Mouse (Mus musculus): ENCODE measurements around the gene Wnt5a. TPM values are rescaled to one million over a fixed set of nuclear protein-coding genes. Genes with fewer than 3 reads are reported as not detected.

Gene Wnt5a
- 1.1 and 1.3 TPM in 2 replicates for polyA plus RNA-seq (2012; rRNA removed)

DNA sequence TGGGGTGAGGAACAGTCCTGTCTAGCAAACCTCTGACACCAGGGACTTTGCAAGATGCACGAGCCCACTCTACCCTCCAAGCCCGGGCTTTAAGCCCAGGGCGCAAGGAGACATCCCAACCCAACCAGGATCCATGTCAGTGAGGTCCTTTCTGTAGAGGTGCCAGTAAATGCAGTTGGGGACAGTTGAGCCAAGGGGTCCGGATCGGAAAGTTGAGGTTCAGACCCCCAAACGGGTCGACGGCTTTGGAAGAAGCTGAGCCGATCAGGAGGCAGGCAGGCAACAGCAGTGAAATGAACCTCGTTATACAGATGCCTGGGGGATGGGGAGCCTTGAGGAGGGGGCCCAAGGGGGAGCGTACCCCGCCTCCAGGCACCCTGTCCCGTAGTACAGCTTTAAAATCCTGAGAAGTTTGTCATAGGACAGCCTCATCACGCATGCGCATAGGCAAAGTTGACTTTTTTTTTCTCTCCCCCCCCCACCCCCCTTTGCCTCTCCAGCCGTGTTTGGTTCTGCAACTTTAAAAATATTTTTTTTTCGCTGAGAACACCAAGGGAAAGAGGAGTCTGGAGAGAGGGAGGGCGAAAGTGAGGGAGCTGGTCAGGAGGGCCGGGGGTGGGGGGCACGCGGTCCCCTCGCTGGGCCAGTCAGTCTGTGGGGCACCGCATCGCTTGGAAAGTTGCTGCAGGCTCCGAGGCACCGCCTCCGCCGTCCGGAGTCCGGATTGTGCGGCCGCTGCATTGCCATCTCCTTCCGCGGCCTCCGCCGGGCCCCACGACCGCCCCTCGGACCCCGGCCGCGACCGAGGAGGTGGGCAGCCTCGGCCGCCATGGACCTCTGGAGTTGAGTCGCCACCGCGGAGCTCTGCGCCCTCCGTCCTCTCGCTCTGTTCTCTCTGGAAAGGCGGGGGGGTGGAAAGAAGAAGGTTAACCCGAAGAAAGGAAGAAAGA lies at the start of gene Wnt5a:
Gene Wnt5a, plus strand, starts transcription at position 650 of the 950 bp plus-strand sequence.
- Histone ChIP-seq H3K27ac (ENCODE audit: control insufficient read depth, insufficient read depth, low read depth, low read length) (peak within 1 kb of the TSS; percentile 61), H3K27me3 (ENCODE audit: control insufficient read depth, insufficient read depth, low read length) (peaks cover 3% of the 10 kb centered on the region; the same call in 1 of the 2 replicates), H3K4me3 (ENCODE audit: control insufficient read depth, low read depth, low read length) (peak within 1 kb of the TSS; percentile 63), H3K4me1 (ENCODE audit: control insufficient read depth, insufficient read depth, low read length) (peaks cover 3% of the 10 kb centered on the region; the same call in 1 of the 2 replicates), H3K36me3 (ENCODE audit: control insufficient read depth, insufficient read depth, low read length) (no peaks in the 10 kb centered on the region)
- TF ChIP-seq CTCF (IDR thresholded peaks at IDR 0.05; ENCODE audit: control insufficient read depth, insufficient read depth, insufficient replicate concordance, low read depth, low read length) (no peak), POLR2A (IDR thresholded peaks at IDR 0.05; ENCODE audit: control insufficient read depth, low read depth, low read length) (no peak)

GRCm38 (mm10) chr14:28456372-28457076 lies 48.0 kb upstream of the Wnt5a start:
- Histone ChIP-seq H3K27me3 (ENCODE audit: control insufficient read depth, insufficient read depth, low read length) (no peaks in the 10 kb centered on the region), H3K4me3 (ENCODE audit: control insufficient read depth, low read depth, low read length) (no peak overlapping the region), H3K4me1 (ENCODE audit: control insufficient read depth, insufficient read depth, low read length) (peaks cover 2% of the 10 kb centered on the region; the same call in 1 of the 2 replicates), H3K36me3 (ENCODE audit: control insufficient read depth, insufficient read depth, low read length) (no peaks in the 10 kb centered on the region), H3K27ac (ENCODE audit: control insufficient read depth, insufficient read depth, low read depth, low read length) (no peak overlapping the region; the same call in 1 of the 2 replicates)
- TF ChIP-seq POLR2A (IDR thresholded peaks at IDR 0.05; ENCODE audit: control insufficient read depth, low read depth, low read length), result no peak
- TF ChIP-seq CTCF (IDR thresholded peaks at IDR 0.05; ENCODE audit: control insufficient read depth, insufficient read depth, insufficient replicate concordance, low read depth, low read length), result no peak

GRCm38 (mm10) chr14:28457428-28457827 lies 47.1 kb upstream of the Wnt5a start:
- Histone ChIP-seq H3K36me3 (ENCODE audit: control insufficient read depth, insufficient read depth, low read length) (no peaks in the 10 kb centered on the region), H3K4me3 (ENCODE audit: control insufficient read depth, low read depth, low read length) (no peak overlapping the region), H3K27ac (ENCODE audit: control insufficient read depth, insufficient read depth, low read depth, low read length) (no peak overlapping the region; the same call in 1 of the 2 replicates), H3K27me3 (ENCODE audit: control insufficient read depth, insufficient read depth, low read length) (no peaks in the 10 kb centered on the region), H3K4me1 (ENCODE audit: control insufficient read depth, insufficient read depth, low read length) (peaks cover 2% of the 10 kb centered on the region; the same call in 1 of the 2 replicates)
- TF ChIP-seq POLR2A (IDR thresholded peaks at IDR 0.05; ENCODE audit: control insufficient read depth, low read depth, low read length) (no peak), CTCF (IDR thresholded peaks at IDR 0.05; ENCODE audit: control insufficient read depth, insufficient read depth, insufficient replicate concordance, low read depth, low read length) (no peak)

DNA sequence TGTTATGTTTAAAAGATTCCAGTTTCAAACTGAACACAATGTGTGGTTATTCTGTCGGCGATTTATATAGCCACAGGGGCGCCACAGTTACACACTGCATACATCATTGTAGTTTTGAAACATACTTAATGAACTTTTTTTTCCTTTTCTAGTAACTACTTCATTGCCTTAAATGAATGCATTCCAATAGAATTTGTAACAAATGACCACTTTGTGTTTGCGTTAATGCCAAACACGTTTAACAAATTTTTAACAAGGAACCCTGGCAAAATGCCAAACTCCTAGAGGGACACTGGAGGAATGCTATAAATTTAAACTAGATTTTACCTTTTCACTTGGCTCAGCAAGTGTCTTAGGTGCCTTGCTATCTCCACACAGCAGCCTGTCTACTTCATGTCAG lies 36.6 kb upstream of the Wnt5a start:
- Histone ChIP-seq H3K27ac (ENCODE audit: control insufficient read depth, insufficient read depth, low read depth, low read length) (no peak overlapping the region), H3K4me1 (ENCODE audit: control insufficient read depth, insufficient read depth, low read length) (no peaks in the 10 kb centered on the region), H3K4me3 (ENCODE audit: control insufficient read depth, low read depth, low read length) (no peak overlapping the region), H3K27me3 (ENCODE audit: control insufficient read depth, insufficient read depth, low read length) (no peaks in the 10 kb centered on the region), H3K36me3 (ENCODE audit: control insufficient read depth, insufficient read depth, low read length) (no peaks in the 10 kb centered on the region)
- TF ChIP-seq CTCF (IDR thresholded peaks at IDR 0.05; ENCODE audit: control insufficient read depth, insufficient read depth, insufficient replicate concordance, low read depth, low read length) (no peak), POLR2A (IDR thresholded peaks at IDR 0.05; ENCODE audit: control insufficient read depth, low read depth, low read length) (no peak)

- Histone ChIP-seq H3K4me3 (ENCODE audit: control insufficient read depth, low read depth, low read length) (no peak overlapping the region), H3K27ac (ENCODE audit: control insufficient read depth, insufficient read depth, low read depth, low read length) (no peak overlapping the region), H3K36me3 (ENCODE audit: control insufficient read depth, insufficient read depth, low read length) (no peaks in the 10 kb centered on the region), H3K4me1 (ENCODE audit: control insufficient read depth, insufficient read depth, low read length) (no peaks in the 10 kb centered on the region), H3K27me3 (ENCODE audit: control insufficient read depth, insufficient read depth, low read length) (no peaks in the 10 kb centered on the region)
- no peak for TF ChIP-seq POLR2A (IDR thresholded peaks at IDR 0.05; ENCODE audit: control insufficient read depth, low read depth, low read length)
- no peak for TF ChIP-seq CTCF (IDR thresholded peaks at IDR 0.05; ENCODE audit: control insufficient read depth, insufficient read depth, insufficient replicate concordance, low read depth, low read length)
Observed at GRCm38 (mm10) chr14:28469696-28470095, 34.9 kb upstream of the Wnt5a start.

DNA sequence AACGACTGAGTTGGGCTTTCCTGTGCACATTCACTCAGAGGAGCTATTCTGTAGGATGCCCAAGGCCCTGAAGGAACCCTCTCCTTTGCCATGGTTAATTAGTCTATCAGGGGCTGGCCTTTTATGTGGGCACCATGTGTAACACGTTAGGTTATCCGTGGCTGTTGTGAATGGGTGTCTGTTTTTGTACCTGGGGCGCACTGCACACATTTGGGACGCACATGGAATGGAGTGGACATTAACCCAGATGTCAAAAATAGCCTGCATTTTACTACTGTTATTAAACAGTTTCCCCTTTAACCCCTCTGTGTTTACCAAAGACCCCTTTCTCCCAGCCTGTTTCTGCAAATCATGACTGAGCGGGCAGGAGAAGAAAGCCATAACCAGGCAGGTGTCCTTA lies 34.3 kb upstream of the Wnt5a start:
- Histone ChIP-seq H3K27ac (ENCODE audit: control insufficient read depth, insufficient read depth, low read depth, low read length) (no peak overlapping the region), H3K27me3 (ENCODE audit: control insufficient read depth, insufficient read depth, low read length) (no peaks in the 10 kb centered on the region), H3K4me1 (ENCODE audit: control insufficient read depth, insufficient read depth, low read length) (no peaks in the 10 kb centered on the region), H3K36me3 (ENCODE audit: control insufficient read depth, insufficient read depth, low read length) (no peaks in the 10 kb centered on the region), H3K4me3 (ENCODE audit: control insufficient read depth, low read depth, low read length) (no peak overlapping the region)
- TF ChIP-seq CTCF (IDR thresholded peaks at IDR 0.05; ENCODE audit: control insufficient read depth, insufficient read depth, insufficient replicate concordance, low read depth, low read length) (no peak), POLR2A (IDR thresholded peaks at IDR 0.05; ENCODE audit: control insufficient read depth, low read depth, low read length) (no peak)

GRCm38 (mm10) chr14:28475012-28475411 lies 29.5 kb upstream of the Wnt5a start:
- H3K4me1 ChIP-seq (ENCODE audit: control insufficient read depth, insufficient read depth, low read length), result no peaks in the 10 kb centered on the region
- H3K27ac ChIP-seq (ENCODE audit: control insufficient read depth, insufficient read depth, low read depth, low read length), result no peak overlapping the region
- no peaks in the 10 kb centered on the region for H3K36me3 ChIP-seq (ENCODE audit: control insufficient read depth, insufficient read depth, low read length)
- no peak for TF ChIP-seq POLR2A (IDR thresholded peaks at IDR 0.05; ENCODE audit: control insufficient read depth, low read depth, low read length)
- no peak for TF ChIP-seq CTCF (IDR thresholded peaks at IDR 0.05; ENCODE audit: control insufficient read depth, insufficient read depth, insufficient replicate concordance, low read depth, low read length)
- no peaks in the 10 kb centered on the region for H3K27me3 ChIP-seq (ENCODE audit: control insufficient read depth, insufficient read depth, low read length)
- no peak overlapping the region for H3K4me3 ChIP-seq (ENCODE audit: control insufficient read depth, low read depth, low read length)

Data from testis, adult 2 months (tissue).